Mouse (Mus musculus): ENCODE data around the gene Zc3h14. TPM values are rescaled to one million over a fixed set of nuclear protein-coding genes. Genes with fewer than 3 reads are reported as not detected.
A peak's percentile ranks its signal among the peaks of the same experiment; 100 is the strongest.

Zc3h14 gene
- total and polyA plus RNA-seq, 3 experiments = 74.9 to 429 (median 88.5) TPM

DNA sequence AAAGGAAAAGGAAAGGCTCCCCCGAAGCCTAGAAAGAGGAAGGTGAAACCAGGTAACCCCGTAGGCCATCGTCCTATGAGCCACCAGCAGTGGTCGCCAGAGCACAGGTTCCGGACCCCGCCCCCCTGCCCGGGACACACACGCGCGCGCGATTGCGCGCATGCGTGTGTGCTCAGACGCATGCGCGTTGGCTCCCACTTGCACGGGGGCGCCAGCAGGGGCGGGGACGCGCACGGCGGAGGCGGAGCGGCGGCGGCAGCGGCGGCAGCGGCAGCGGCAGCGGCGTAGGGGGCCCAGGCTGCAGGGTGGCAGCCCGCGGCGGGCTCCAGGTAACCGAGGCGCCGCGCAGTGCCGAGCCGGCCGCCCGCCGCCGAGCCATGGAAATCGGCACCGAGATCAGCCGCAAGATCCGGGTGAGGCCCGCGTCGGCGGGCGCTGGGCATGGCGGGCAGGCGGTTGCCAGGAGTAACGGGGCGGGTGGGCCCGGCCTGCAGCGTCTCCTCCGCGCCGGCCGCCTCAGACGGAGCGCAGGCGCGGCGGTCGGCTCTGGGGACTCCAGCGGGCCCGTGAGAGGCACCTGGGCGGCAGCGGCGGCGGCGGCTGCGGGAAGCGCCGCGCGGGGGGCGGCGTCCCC is at the start of gene Zc3h14 (continued):
- TF ChIP-seq TCF12 (IDR thresholded peaks at IDR 0.05; ENCODE audit: low read depth, low read length) (peak; percentile 33; the same call in 1 of the 2 replicates), POLR2A (IDR thresholded peaks at IDR 0.05; ENCODE audit: control insufficient read depth in 1 of 2, insufficient read depth in 1 of 2, low read depth in 1 of 2, low read length in 2 of 2, poor library complexity in 1 of 2) (peak; percentile 56 to 71; a peak in 3 of 4 replicates), HCFC1 (IDR thresholded peaks at IDR 0.05; ENCODE audit: low read depth, low read length) (peak; percentile 77), MEF2A (IDR thresholded peaks at IDR 0.05; ENCODE audit: extremely low read depth, insufficient replicate concordance, low read depth, low read length, poor library complexity, severe bottlenecking) (no peak)

DNA sequence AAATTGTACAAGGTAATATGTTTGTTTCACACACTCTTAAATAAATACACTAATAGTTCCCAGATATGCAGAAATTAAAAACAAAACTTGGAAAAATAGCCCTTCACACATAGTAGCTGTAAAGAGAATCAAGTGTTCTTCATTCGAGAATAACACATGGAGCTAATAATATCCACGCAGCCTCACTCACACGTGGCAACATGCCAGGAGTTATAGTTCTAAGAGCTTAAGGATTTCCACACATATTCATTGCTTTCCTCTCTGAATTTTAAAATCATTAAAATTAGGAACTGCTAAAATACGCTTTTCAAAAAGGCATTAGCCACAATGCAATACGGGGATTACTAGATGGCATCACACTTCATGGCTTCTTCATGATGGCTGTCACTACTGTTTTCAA is 49.6 kb upstream of the Zc3h14 start:
- no peak overlapping the region for H3K9ac ChIP-seq (ENCODE audit: control insufficient read depth, low read depth, low read length, poor library complexity, severe bottlenecking)
- H3K79me2 ChIP-seq (ENCODE audit: control insufficient read depth, insufficient read depth, low read length, poor library complexity) = no peaks in the 10 kb centered on the region
- H3K27me3 ChIP-seq (ENCODE audit: control insufficient read depth in 1 of 2, insufficient read depth in 2 of 2, low read length in 2 of 2) = no peaks in the 10 kb centered on the region
- no peaks in the 10 kb centered on the region for H3K36me3 ChIP-seq (ENCODE audit: control insufficient read depth in 1 of 2, insufficient read depth in 2 of 2, low read length in 2 of 2)
- H3K27ac ChIP-seq (ENCODE audit: control insufficient read depth, low read depth, low read length) = no peak overlapping the region
- DNase-seq (ENCODE audit: low read depth, low spot score) = no peak
- H3K9me3 ChIP-seq (replicated peaks; ENCODE audit: insufficient read depth, low read length) = no peaks in the 10 kb centered on the region
- TF ChIP-seq GABPA (IDR thresholded peaks at IDR 0.05; ENCODE audit: low read depth, low read length) (no peak), POLR2A (IDR thresholded peaks at IDR 0.05; ENCODE audit: control insufficient read depth in 1 of 2, insufficient read depth in 1 of 2, low read depth in 1 of 2, low read length in 2 of 2, poor library complexity in 1 of 2) (no peak), MEF2A (IDR thresholded peaks at IDR 0.05; ENCODE audit: extremely low read depth, insufficient replicate concordance, low read depth, low read length, poor library complexity, severe bottlenecking) (no peak), RAD21 (IDR thresholded peaks at IDR 0.05; ENCODE audit: low read depth, low read length) (no peak), ZNF384 (IDR thresholded peaks at IDR 0.05; ENCODE audit: low read depth, low read length) (0 out of 2 replicates have a peak, but pooled peaks have one; percentile 18), KAT2A (conservative IDR thresholded peaks at IDR 0.05; ENCODE audit: low read depth, low read length) (no peak)
- H3K4me1 ChIP-seq (ENCODE audit: control insufficient read depth in 1 of 2, insufficient read depth in 2 of 2, low read length in 2 of 2) = no peaks in the 10 kb centered on the region
- H3K4me3 ChIP-seq (ENCODE audit: control insufficient read depth in 1 of 2, insufficient read depth in 1 of 2, low read depth in 2 of 2, low read length in 2 of 2) = no peak overlapping the region

DNA sequence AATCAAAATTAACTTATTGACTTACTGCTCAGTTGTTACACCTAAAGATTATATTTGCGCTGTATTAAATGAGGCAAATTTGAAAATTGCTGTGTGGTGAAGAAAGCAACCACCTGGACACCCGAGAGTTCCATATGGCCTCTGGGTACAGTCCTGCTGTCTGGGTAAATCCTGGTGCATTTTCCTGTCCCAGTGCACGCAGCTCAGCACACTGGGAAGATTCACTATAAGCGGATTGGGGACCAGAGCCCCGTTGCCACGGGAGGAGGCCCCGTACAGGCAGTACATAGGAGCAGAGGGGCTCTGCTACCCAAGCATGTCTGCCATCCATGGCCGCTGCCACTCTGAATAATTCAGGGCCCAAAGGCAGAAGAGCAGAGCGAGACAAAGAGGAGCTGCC is 45.2 kb upstream of the Zc3h14 start:
- H3K79me2 ChIP-seq (ENCODE audit: control insufficient read depth, insufficient read depth, low read length, poor library complexity) = no peaks in the 10 kb centered on the region
- no peak overlapping the region for H3K27ac ChIP-seq (ENCODE audit: control insufficient read depth, low read depth, low read length)
- no peak overlapping the region for H3K4me3 ChIP-seq (ENCODE audit: control insufficient read depth in 1 of 2, insufficient read depth in 1 of 2, low read depth in 2 of 2, low read length in 2 of 2)
- H3K9ac ChIP-seq (ENCODE audit: control insufficient read depth, low read depth, low read length, poor library complexity, severe bottlenecking) = no peak overlapping the region
- H3K36me3 ChIP-seq (ENCODE audit: control insufficient read depth in 1 of 2, insufficient read depth in 2 of 2, low read length in 2 of 2) = no peaks in the 10 kb centered on the region
- no peaks in the 10 kb centered on the region for H3K4me1 ChIP-seq (ENCODE audit: control insufficient read depth in 1 of 2, insufficient read depth in 2 of 2, low read length in 2 of 2)
- H3K27me3 ChIP-seq (ENCODE audit: control insufficient read depth in 1 of 2, insufficient read depth in 2 of 2, low read length in 2 of 2) = no peaks in the 10 kb centered on the region
- no peak for DNase-seq (ENCODE audit: low read depth, low spot score)
- TF ChIP-seq ZMIZ1 (IDR thresholded peaks at IDR 0.05; ENCODE audit: low read depth, low read length) (no peak), MAFK (IDR thresholded peaks at IDR 0.05; ENCODE audit: borderline replicate concordance, low read depth, low read length) (no peak), NELFE (IDR thresholded peaks at IDR 0.05; ENCODE audit: low read depth, low read length) (no peak), POLR2AphosphoS2 (IDR thresholded peaks at IDR 0.05; ENCODE audit: low read length) (no peak), MAZ (IDR thresholded peaks at IDR 0.05; ENCODE audit: low read depth, low read length) (no peak), BHLHE40 (IDR thresholded peaks at IDR 0.05; ENCODE audit: borderline replicate concordance, low read depth, low read length) (no peak), RCOR1 (IDR thresholded peaks at IDR 0.05; ENCODE audit: low read depth, low read length) (no peak), TBP (IDR thresholded peaks at IDR 0.05; ENCODE audit: low read depth, low read length) (no peak), ELF1 (IDR thresholded peaks at IDR 0.05; ENCODE audit: low read depth, low read length) (no peak), CHD1 (IDR thresholded peaks at IDR 0.05; ENCODE audit: low read depth, low read length) (no peak), GABPA (IDR thresholded peaks at IDR 0.05; ENCODE audit: low read depth, low read length) (no peak), MEF2A (IDR thresholded peaks at IDR 0.05; ENCODE audit: extremely low read depth, insufficient replicate concordance, low read depth, low read length, poor library complexity, severe bottlenecking) (no peak), SIN3A (IDR thresholded peaks at IDR 0.05; ENCODE audit: low read length) (no peak), RAD21 (IDR thresholded peaks at IDR 0.05; ENCODE audit: low read depth, low read length) (no peak)
- H3K9me3 ChIP-seq (replicated peaks; ENCODE audit: insufficient read depth, low read length) = no peaks in the 10 kb centered on the region
